ENCODE assay signal across 18 mouse cellular contexts in genomic region chr1:95609045-95609444, GRCm38 (mm10). TPM values are rescaled to one million over a fixed set of nuclear protein-coding genes. Genes with fewer than 3 reads are reported as not detected.
A peak's percentile ranks its signal among the peaks of the same experiment; 100 is the strongest.
DNase-seq lines count a peak whose midpoint lies in the region; TF ChIP-seq lines count a peak whose summit lies in the region.
"Had no signal": no experiment of that assay in that cellular context is flagged by ENCODE, and none has a peak within 500 bp of the region (broad histone marks: within the 10 kb centered on the region; RNA-seq: fewer than 3 reads in every experiment).

No protein-coding gene starts in this region.

- peak; percentile 29 for DNase-seq in A20 (ENCODE audit: low read depth, low spot score)
- peak; percentile 59 for DNase-seq in CH12.LX (ENCODE audit: extremely low read depth)
- DNase-seq in ovary, postnatal 36 days (ENCODE audit: low spot score), result no peak
- DNase-seq in frontal cortex, adult 2 months (ENCODE audit: extremely low spot score in 1 of 2, low spot score in 1 of 2), result no peak
- DNase-seq: adrenal gland, adult 2 months; adrenal gland, adult 8-10 months; adrenal gland, postnatal 10 days; adrenal gland, postnatal 14 days; adrenal gland, postnatal 25 days; adrenal gland, postnatal 36 days; B cell, adult 2 months; cerebellum, adult 11 months; cerebellum, adult 11-12 months; cerebellum, adult 18-20 months; cerebellum, adult 2 months; cerebellum, adult 8-10 months had no signal

- H3K4me2 ChIP-seq in CH12.LX (ENCODE audit: insufficient read depth, low read depth, poor library complexity, severe bottlenecking), result peak overlapping the region; percentile 54

- in situ Hi-C loops in CH12.LX (cut with MboI; ENCODE audit: low pct_ligation_motif_present, low pct_unique_long_range_greater_than_20kb, low sequenced_read_pairs), result no loop called here

- no peak for TF ChIP-seq POLR2A in CH12.LX (IDR thresholded peaks at IDR 0.05; ENCODE audit: low read depth, low read length)

- no peak overlapping the region for H3K9ac ChIP-seq in CH12.LX (ENCODE audit: insufficient read depth, low read depth)

- H3K4me3 ChIP-seq in CH12.LX (replicated peaks in 1 of 3; ENCODE audit: low read depth in 2 of 3, low read length in 2 of 3, poor library complexity in 1 of 3), result no peak overlapping the region

- no peaks in the 10 kb centered on the region for H3K36me3 ChIP-seq in CH12.LX (replicated peaks in 1 of 2; ENCODE audit: control insufficient read depth in 1 of 2, insufficient read depth in 1 of 2, low read length in 1 of 2)

- no peak for TF ChIP-seq CTCF in CH12.LX (conservative IDR thresholded peaks at IDR 0.05 in 1 of 2, IDR thresholded peaks at IDR 0.05 in 1 of 2; ENCODE audit: low read depth in 2 of 2, low read length in 2 of 2)

- no peak; the same call in none of the 2 replicates for TF ChIP-seq RAD21 in CH12.LX (IDR thresholded peaks at IDR 0.05; ENCODE audit: low read depth, low read length)

- H3K79me2 ChIP-seq in CH12.LX (replicated peaks; ENCODE audit: control insufficient read depth, extremely low read depth, insufficient read depth, poor library complexity, severe bottlenecking), result peaks cover 3% of the 10 kb centered on the region; the same call in 1 of the 2 replicates

- no peaks in the 10 kb centered on the region for H3K9me3 ChIP-seq in CH12.LX (replicated peaks; ENCODE audit: low read length)
- H3K9me3 ChIP-seq: G1E had no signal

- no peaks in the 10 kb centered on the region for H3K27me3 ChIP-seq in CH12.LX (replicated peaks)
- H3K27me3 ChIP-seq: Patski had no signal

- peak; percentile 96 for TF ChIP-seq EP300 in CH12.LX (IDR thresholded peaks at IDR 0.05; ENCODE audit: low read length)

- no peak overlapping the region for H3K27ac ChIP-seq in CH12.LX (ENCODE audit: insufficient read depth, low read depth)

- dilution Hi-C loops in CH12.LX (cut with MboI; ENCODE audit: extremely low pct_ligation_motif_present, extremely low pct_unique_long_range_greater_than_20kb, low sequenced_read_pairs), result no loop called here

- peaks cover 11 to 28% of the 10 kb centered on the region in 2 experiments; a peak in 3 of 4 replicates for H3K4me1 ChIP-seq in CH12.LX (ENCODE audit: control insufficient read depth in 1 of 2, insufficient read depth in 2 of 2)

TF ChIP-seq in CH12.LX, 34 proteins besides CTCF, POLR2A, EP300 and RAD21:
- TF ChIP-seq KAT2A (IDR thresholded peaks at IDR 0.05; ENCODE audit: insufficient replicate concordance, low read length) (0 out of 2 replicates have a peak, but pooled peaks have one; percentile 35), TBP (conservative IDR thresholded peaks at IDR 0.05; ENCODE audit: low read depth, low read length) (no peak), JUND (conservative IDR thresholded peaks at IDR 0.05; ENCODE audit: low read depth, low read length) (peak; percentile 91), CHD2 (IDR thresholded peaks at IDR 0.05; ENCODE audit: low read length) (peak; percentile 78), BHLHE40 (IDR thresholded peaks at IDR 0.05; ENCODE audit: low read depth, low read length) (peak; percentile 85), PAX5 (IDR thresholded peaks at IDR 0.05; ENCODE audit: low read length) (no peak), MAX (IDR thresholded peaks at IDR 0.05; ENCODE audit: low read length) (peak; percentile 59), TCF12 (IDR thresholded peaks at IDR 0.05; ENCODE audit: low read depth, low read length) (peak; percentile 93), MXI1 (IDR thresholded peaks at IDR 0.05; ENCODE audit: low read depth, low read length) (peak; percentile 66; the same call in 1 of the 2 replicates), E2F4 (IDR thresholded peaks at IDR 0.05; ENCODE audit: insufficient replicate concordance, low read depth, low read length) (no peak), CHD1 (IDR thresholded peaks at IDR 0.05; ENCODE audit: low read depth, low read length) (peak; percentile 95), MAFK (IDR thresholded peaks at IDR 0.05; ENCODE audit: insufficient replicate concordance, low read length) (peak; percentile 41; the same call in 1 of the 2 replicates), ZMIZ1 (IDR thresholded peaks at IDR 0.05; ENCODE audit: low read depth, low read length) (no peak), ETS1 (conservative IDR thresholded peaks at IDR 0.05; ENCODE audit: low read depth, low read length) (peak; percentile 65), MYC (IDR thresholded peaks at IDR 0.05; ENCODE audit: low read depth, low read length) (peak; percentile 70), ELF1 (IDR thresholded peaks at IDR 0.05; ENCODE audit: low read depth, low read length) (no peak), ZNF384 (IDR thresholded peaks at IDR 0.05; ENCODE audit: low read depth, low read length) (no peak; the same call in 1 of the 2 replicates), USF1 (IDR thresholded peaks at IDR 0.05; ENCODE audit: low read depth, low read length) (no peak), POLR2AphosphoS2 (IDR thresholded peaks at IDR 0.05; ENCODE audit: low read depth, low read length) (no peak), HCFC1 (IDR thresholded peaks at IDR 0.05; ENCODE audit: low read depth, low read length) (0 out of 2 replicates have a peak, but pooled peaks have one; percentile 18), IRF4 (IDR thresholded peaks at IDR 0.05; ENCODE audit: low read depth, low read length) (peak; percentile 95), USF2 (conservative IDR thresholded peaks at IDR 0.05; ENCODE audit: low read depth, low read length) (no peak), ZKSCAN1 (IDR thresholded peaks at IDR 0.05; ENCODE audit: borderline replicate concordance, low read depth, low read length) (no peak), MAZ (IDR thresholded peaks at IDR 0.05; ENCODE audit: low read depth, low read length) (no peak), JUN (IDR thresholded peaks at IDR 0.05; ENCODE audit: insufficient read depth, low read depth, low read length) (peak; percentile 81), SMC3 (IDR thresholded peaks at IDR 0.05; ENCODE audit: low read depth, low read length) (no peak), NRF1 (IDR thresholded peaks at IDR 0.05; ENCODE audit: low read depth, low read length) (no peak), GABPA (IDR thresholded peaks at IDR 0.05; ENCODE audit: insufficient replicate concordance, low read depth, low read length) (no peak), ZC3H11A (IDR thresholded peaks at IDR 0.05; ENCODE audit: low read depth, low read length) (no peak), RCOR1 (conservative IDR thresholded peaks at IDR 0.05; ENCODE audit: low read depth, low read length) (peak; percentile 92), UBTF (IDR thresholded peaks at IDR 0.05; ENCODE audit: low read depth, low read length) (no peak), SIN3A (IDR thresholded peaks at IDR 0.05; ENCODE audit: low read length) (0 out of 2 replicates have a peak, but pooled peaks have one; percentile 41), MEF2A (IDR thresholded peaks at IDR 0.05; ENCODE audit: borderline replicate concordance, low read depth, low read length) (peak; percentile 84), NELFE (IDR thresholded peaks at IDR 0.05; ENCODE audit: low read depth, low read length) (0 out of 2 replicates have a peak, but pooled peaks have one; percentile 31)

RNA-seq across cellular contexts. Expression of gene St8sia4, which starts 58.3 kb away (rescaled TPM):
- total RNA-seq in CH12.LX (2012; rRNA removed) (13.6 and 19.7 TPM in 2 replicates), CH12.LX (2014; rRNA removed) (12.7 and 14.0 TPM in 2 replicates)
- 1.9 and 2.3 TPM in 2 replicates for polyA plus RNA-seq in CH12.LX (2012; ENCODE audit: insufficient read length, low read depth)
- 5.7 and 6.8 TPM in 2 replicates for polyA plus RNA-seq in frontal cortex, adult 2 months (2012; rRNA removed)
- polyA plus RNA-seq: Patski had no signal

Comparison
In these comparisons a context has a peak if more than half of its experiments do, and no peak if none do; other contexts are left out.
1. DNase-seq: peak in A20 (single experiment) and CH12.LX (single experiment); none in ovary, postnatal 36 days (single experiment) and frontal cortex, adult 2 months (0 of 2).